Mouse (Mus musculus) monocyte, adult 5-6 weeks (primary cell): ENCODE data around the gene 4921509C19Rik. TPM values are rescaled to one million over a fixed set of nuclear protein-coding genes. Genes with fewer than 3 reads are reported as not detected.
A peak's percentile ranks its signal among the peaks of the same experiment; 100 is the strongest.
"Not testable (repeated sequence)": the region's sequence is repeated elsewhere in the genome, so short reads cannot be mapped to it uniquely, and the experiment has no call there.

Experiments used
- ATAC-seq: fragments of 153-309, 156-312 bp; replicated peaks from 2 replicates; pipeline ENCODE4 v1.8.0; 2017; ENCODE audit warnings: mild to moderate bottlenecking; ENCODE audit not compliant: low TSS enrichment, insufficient number of reproducible peaks, severe bottlenecking, poor library complexity, low FRiP score
- total RNA-seq: library from RNA; stranded (forward); fragments of 200-1000, 200-491, 200-594 nt; gene quantifications from 3 replicates; pipeline ENCODE4 v1.2.3, GENCODE M21; 2017

Gene 4921509C19Rik
- total RNA-seq = not detected in 3 replicates

- ATAC-seq = not testable (repeated sequence)
These were observed at the start of gene 4921509C19Rik for GRCm38 (mm10) chr2:151476053-151476452. 4921509C19Rik (minus strand) TSS chr2:151476153.

GRCm38 (mm10) chr2:151525520-151525919 lies 49.6 kb upstream of the 4921509C19Rik start:
- no peak for ATAC-seq

- ATAC-seq = no peak
These were observed 48.5 kb upstream of the 4921509C19Rik start for GRCm38 (mm10) chr2:151524324-151525041.

DNA sequence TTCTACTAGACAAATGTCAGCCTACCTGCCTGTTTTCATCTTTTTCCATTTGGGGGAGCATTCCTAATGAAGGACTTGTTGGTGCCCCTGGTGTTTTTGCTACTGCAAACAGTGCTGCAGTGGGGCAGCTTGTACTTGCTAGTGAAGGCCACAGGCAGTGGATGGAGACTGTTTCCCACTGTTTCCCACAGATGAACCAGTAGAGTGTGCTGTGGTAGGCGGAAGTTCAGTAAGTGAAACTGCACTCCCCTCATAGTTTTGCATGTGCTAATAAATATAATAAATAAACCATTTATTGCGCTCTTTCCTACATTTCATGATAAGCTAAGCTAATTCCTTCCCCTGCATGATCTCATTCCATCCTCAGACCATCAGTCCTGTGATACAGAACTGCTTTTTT lies 43.0 kb upstream of the 4921509C19Rik start:
- ATAC-seq = no peak

DNA sequence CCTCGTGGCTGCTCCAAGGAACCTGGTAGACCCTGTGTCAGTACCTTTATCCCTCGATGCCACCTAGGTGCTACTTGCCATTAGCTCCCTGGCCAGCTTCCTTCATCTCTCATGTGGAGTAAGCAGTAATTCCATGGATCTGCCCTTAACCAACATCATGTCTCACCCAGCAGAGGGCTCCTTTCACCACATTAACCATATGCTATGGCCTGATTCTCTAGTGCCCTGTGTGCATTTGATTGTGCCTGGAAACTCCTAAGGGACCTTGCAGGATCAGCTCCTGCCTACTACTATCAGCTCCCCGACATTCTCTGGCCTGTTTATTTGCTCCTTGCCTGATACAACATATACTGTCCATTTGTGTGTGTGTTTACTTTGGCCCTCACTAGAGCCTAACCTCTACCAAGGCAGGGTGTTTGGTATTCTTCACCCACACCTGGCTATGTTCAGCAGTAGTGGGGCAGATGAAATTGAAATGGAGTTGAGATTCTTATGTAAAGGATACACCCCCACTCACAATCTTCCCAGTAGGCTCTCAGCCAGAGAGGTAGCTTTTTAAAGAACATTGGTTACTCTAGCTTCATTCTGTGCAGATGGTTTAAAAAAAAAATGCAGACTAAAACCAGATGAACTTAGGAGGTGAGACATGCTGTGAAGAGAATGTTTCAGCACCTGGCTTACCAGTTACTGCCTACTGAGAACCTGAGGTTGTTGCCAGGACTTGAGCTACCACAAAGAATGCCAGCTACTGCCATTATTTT lies 37.8 kb upstream of the 4921509C19Rik start:
- ATAC-seq = no peak

DNA sequence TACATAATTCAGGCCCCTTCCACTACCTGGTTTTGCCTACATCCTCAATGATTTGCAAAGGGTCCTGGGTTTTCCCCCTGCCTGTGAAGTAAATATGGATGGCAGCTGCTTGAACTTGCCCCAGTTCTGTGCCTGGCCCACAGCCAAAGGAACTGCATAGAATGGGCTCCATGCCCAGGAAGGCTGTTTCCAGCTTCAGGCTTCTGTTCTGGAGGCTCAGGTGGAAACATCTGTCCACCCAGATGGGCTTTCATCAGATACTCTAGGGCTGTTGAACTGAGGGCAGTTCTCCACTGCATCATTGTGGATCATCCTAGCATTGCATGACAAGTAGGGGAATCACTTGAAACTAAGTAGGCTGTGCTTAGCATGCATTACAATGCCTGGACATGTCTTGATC lies 36.2 kb upstream of the 4921509C19Rik start:
- ATAC-seq = no peak

- no peak for ATAC-seq
These were observed 28.3 kb upstream of the 4921509C19Rik start for GRCm38 (mm10) chr2:151504226-151504625.

DNA sequence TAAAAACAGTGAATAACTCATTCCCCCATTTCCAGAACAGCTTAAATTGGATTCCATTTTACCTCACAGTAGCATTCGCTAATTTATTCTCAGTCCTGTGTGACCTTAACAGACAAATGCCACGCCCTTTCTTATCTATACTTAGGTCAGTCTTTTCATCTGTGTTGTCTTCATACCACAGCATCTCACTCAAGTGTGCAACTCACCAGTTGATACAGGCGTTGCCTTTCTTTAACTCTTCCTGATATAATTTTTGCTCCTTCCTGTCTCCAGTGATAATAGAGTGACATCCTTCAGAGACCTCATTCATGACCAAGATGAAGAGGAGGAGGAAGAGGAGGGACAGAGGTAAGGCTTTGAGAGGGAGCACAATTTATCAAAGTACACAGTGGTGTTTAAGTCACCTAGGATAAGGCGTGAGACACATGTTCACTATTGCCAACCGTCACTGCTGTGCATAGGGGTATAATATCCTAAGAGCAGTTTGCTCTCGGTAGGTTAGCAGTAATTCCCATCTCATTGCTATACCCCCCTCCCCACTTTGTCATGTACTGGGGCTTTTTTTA lies 24.6 kb upstream of the 4921509C19Rik start:
- no peak for ATAC-seq

GRCm38 (mm10) chr2:151498358-151498757 lies 22.4 kb upstream of the 4921509C19Rik start:
- no peak for ATAC-seq

DNA sequence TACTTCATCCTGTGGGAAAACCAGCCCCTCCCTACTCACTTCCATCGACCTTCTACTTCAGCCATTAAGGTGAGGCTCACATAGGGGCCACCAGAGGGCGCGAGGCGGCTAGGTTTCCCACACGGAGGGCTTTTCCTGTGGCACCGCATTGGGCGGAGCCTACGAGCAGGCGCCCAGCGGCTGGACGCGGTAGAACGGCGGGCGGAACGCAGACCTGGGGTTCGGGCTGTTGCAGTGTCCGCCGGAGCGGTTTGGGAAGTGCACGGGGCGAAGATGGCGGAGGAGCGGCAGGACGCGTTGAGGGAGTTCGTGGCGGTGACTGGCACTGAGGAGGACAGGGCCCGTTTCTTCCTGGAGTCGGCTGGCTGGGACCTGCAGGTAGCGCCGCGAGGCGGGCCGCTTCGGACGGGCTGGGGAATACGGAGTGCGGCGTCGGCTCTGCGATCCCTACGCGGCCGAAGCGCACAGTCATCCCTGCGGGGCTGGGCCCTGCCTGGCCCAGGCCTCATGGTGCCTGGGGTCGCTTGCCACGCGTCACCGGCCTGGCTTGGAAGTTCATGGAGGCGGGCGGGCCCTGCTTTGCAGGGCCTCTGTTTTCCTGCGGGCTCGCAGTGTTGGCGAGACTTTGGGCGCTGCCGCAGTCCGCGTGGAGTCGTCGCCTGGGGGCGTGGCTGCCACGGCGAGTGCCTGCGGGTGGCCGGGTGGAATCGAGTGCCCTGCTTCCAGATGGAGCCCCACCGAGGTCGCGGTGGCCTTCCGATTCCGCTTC lies 18.3 kb upstream of the 4921509C19Rik start, which contains the start of gene Nsfl1c:
TSS of gene Nsfl1c (plus strand) at position 148 of the 769 bp plus-strand sequence.
- ATAC-seq = peak; percentile 96

DNA sequence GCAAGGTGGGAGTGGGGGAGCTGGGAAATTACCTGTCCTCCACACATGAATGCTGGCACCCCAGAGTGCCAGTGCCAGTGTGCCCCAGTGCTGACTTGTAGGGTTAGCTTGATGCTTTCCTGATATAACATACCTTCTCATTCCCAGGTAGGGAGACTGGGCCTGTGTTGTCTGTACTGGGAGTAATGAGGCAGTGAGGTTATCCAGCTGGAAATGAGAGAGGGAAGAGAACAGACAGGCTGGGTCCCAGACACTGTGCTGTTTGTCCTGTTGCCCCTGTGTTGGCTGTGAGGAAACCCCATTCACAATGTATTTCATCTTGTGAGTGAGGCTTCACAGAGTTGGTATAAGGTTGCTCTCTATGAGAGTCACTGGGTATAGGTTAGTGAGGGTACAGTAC lies 10.5 kb upstream of the 4921509C19Rik start:
- ATAC-seq = 0 out of 2 replicates have a peak, but pooled peaks have one; percentile 3

- not testable (repeated sequence) for ATAC-seq
These were observed 41.0 kb downstream of the 4921509C19Rik start for GRCm38 (mm10) chr2:151434971-151435370.

DNA sequence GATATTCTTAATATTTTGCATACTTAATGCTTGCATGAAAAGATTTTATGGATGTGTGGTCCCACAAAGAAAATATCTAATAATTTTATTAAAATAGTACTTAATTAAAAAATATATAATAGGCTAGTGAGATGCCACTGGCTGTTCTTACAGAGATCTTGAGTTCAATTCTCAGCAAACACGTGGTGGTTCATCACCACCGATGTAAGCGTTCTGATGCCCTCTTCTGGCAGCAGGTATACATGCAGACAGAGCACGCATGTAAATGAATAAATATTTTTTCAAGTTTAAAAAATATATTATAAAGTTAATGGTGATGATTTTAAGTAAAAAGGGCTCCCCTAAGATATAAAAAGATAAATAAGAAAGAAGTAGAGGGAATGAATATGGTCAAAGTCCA lies 41.8 kb downstream of the 4921509C19Rik start:
- ATAC-seq = not testable (repeated sequence)

Other genes with a start within 250 kb of the 4921509C19Rik start
- gene Nsfl1c, start 18.0 kb upstream of the 4921509C19Rik start, total RNA-seq = 81.2 to 110 TPM (median 99.0 TPM) in 3 replicates
- gene Fkbp1a, start 66.3 kb upstream of the 4921509C19Rik start, total RNA-seq = 3.5 to 27.0 TPM (median 23.8 TPM) in 3 replicates
- 1.0 to 1.5 TPM in 2 of 3 replicates, not detected in the other for gene Sdcbp2, start 96.5 kb upstream of the 4921509C19Rik start, total RNA-seq
- not detected in 3 replicates for gene Snph, start 156.4 kb upstream of the 4921509C19Rik start, total RNA-seq
- not detected in 3 replicates for gene Rad21l, start 192.4 kb upstream of the 4921509C19Rik start, total RNA-seq
- gene Tmem74b, start 225.9 kb upstream of the 4921509C19Rik start, total RNA-seq = not detected in 3 replicates